Mouse (Mus musculus) C2C12 (cell line): ENCODE data around the gene Scarb1. TPM values are rescaled to one million over a fixed set of nuclear protein-coding genes. Genes with fewer than 3 reads are reported as not detected.
A peak's percentile ranks its signal among the peaks of the same experiment; 100 is the strongest.
"Not testable (repeated sequence)": the region's sequence is repeated elsewhere in the genome, so short reads cannot be mapped to it uniquely, and the experiment has no call there.

Experiments used
- H3K27me3 ChIP-seq: one replicate; pipeline ENCODE4 v1.6.1; 2011; ENCODE audit not compliant: control insufficient read depth, insufficient read depth, insufficient read length
- H3K36me3 ChIP-seq: one replicate; pipeline ENCODE4 v1.6.1; 2011; ENCODE audit not compliant: control insufficient read depth, insufficient read depth
- H3K4me3 ChIP-seq: one replicate; pipeline ENCODE4 v1.5.1; 2011; ENCODE audit warnings: mild to moderate bottlenecking, control low read depth; ENCODE audit not compliant: poor library complexity, insufficient read depth, severe bottlenecking
- H3K79me2 ChIP-seq: one replicate; pipeline ENCODE4 v1.6.1; 2011; ENCODE audit not compliant: control insufficient read depth, insufficient read depth
- H3K79me3 ChIP-seq: one replicate; pipeline ENCODE4 v1.6.1; 2011; ENCODE audit warnings: low read depth, control low read depth
- H3ac ChIP-seq: one replicate; pipeline ENCODE3; 2011; ENCODE audit warnings: low read depth; ENCODE audit not compliant: control insufficient read depth, insufficient read length
- CEBPB ChIP-seq: IDR thresholded peaks from one replicate; pipeline ENCODE4 v1.6.1; 2011; ENCODE audit warnings: low read depth, mild to moderate bottlenecking, control low read depth, moderate library complexity
- CTCF ChIP-seq: IDR thresholded peaks from one replicate; pipeline ENCODE4 v1.5.1; 2011; ENCODE audit not compliant: control insufficient read depth, insufficient read depth, insufficient read length
- FOSL1 ChIP-seq: IDR thresholded peaks from one replicate; pipeline ENCODE4 v1.8.0; 2011; ENCODE audit warnings: mild to moderate bottlenecking, low read length; ENCODE audit not compliant: poor library complexity, insufficient read depth, severe bottlenecking
- MAX ChIP-seq: IDR thresholded peaks from one replicate; pipeline ENCODE4 v1.6.1; 2011; ENCODE audit warnings: mild to moderate bottlenecking, control low read depth
- MYOD1 ChIP-seq: IDR thresholded peaks from one replicate; pipeline ENCODE4 v1.6.1; 2011; ENCODE audit warnings: low read depth; ENCODE audit not compliant: control insufficient read depth, insufficient read length
- MYOG ChIP-seq: IDR thresholded peaks from one replicate; pipeline ENCODE4 v1.6.1; 2011; ENCODE audit not compliant: control insufficient read depth, insufficient read length; ENCODE audit errors: extremely low read depth
- USF1 ChIP-seq: IDR thresholded peaks from one replicate; pipeline ENCODE4 v1.6.1; 2011; ENCODE audit warnings: low read depth, mild to moderate bottlenecking, control low read depth, moderate library complexity
- long read RNA-seq, 2 experiments: library from polyadenylated mRNA; unstranded; transcript quantifications; one replicate each; pipeline ENCODE4 v2.0.0; 2019 to 2020
- polyA plus RNA-seq: library from polyadenylated mRNA; unstranded; fragments of >200 nt; fragmentation: generic; extraction: Trizol; gene quantifications from one replicate; pipeline ENCODE4 v1.2.1, GENCODE M21; 2012; ENCODE audit warnings: missing spikeins

The Scarb1 gene
- 31.4 TPM for polyA plus RNA-seq
- long read RNA-seq, experiment 1, transcript Scarb1-201 (13 exons, 2,521 nt): major isoform, 9 of 12 reads
- long read RNA-seq, experiment 1, partial matches to known transcripts: 0 of 12 reads
- long read RNA-seq, experiment 1, other reads (novel, unspliced or antisense): 1 of 12 reads
- long read RNA-seq, experiment 2, transcript Scarb1-201 (13 exons, 2,521 nt): major isoform, 221 of 292 reads
- long read RNA-seq, experiment 2, transcript Scarb1-202 (12 exons, 2,367 nt): minor isoform, 61 of 292 reads
- long read RNA-seq, experiment 2, partial matches to known transcripts: 1 of 292 reads
- long read RNA-seq, experiment 2, other reads (novel, unspliced or antisense): 6 of 292 reads

DNA sequence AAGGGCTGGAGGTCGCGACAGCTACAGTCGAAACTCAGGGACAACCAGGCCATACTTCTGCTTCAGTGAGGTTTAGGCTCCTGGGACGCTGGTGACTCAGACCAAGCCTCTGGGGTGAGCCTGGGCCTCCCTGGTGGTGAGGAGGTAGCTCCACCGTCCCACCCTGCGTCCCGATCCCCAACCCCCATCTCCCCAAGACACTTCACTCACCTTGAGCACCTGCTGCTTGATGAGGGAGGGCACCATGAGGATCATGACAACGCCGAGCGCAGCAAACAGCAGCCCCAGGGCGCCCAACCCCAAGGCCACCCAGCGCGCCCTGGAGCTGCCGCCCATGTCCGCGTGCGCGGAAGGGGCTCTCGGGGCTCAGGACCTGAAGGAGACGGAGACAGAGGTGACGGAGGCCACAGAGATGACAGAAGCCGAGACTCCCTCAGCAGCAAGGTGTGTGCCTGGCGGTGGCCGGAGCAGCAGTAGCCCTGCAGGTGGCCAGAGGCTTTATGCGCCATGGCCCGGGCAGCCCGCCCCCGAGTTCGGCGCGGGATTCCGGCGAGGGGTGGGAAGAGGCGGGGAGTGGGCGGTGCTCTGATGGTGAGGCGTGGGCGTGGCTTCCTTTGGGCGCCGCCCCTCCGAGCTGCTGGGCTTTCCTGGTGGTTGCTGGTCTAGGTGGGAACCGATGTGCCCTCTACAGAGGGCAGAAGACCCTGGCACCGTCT lies at the start of gene Scarb1:
TSS of gene Scarb1 (minus strand) at position 548 of the 716 bp plus-strand sequence.
- no peaks in the 10 kb centered on the region for H3K36me3 ChIP-seq

DNA sequence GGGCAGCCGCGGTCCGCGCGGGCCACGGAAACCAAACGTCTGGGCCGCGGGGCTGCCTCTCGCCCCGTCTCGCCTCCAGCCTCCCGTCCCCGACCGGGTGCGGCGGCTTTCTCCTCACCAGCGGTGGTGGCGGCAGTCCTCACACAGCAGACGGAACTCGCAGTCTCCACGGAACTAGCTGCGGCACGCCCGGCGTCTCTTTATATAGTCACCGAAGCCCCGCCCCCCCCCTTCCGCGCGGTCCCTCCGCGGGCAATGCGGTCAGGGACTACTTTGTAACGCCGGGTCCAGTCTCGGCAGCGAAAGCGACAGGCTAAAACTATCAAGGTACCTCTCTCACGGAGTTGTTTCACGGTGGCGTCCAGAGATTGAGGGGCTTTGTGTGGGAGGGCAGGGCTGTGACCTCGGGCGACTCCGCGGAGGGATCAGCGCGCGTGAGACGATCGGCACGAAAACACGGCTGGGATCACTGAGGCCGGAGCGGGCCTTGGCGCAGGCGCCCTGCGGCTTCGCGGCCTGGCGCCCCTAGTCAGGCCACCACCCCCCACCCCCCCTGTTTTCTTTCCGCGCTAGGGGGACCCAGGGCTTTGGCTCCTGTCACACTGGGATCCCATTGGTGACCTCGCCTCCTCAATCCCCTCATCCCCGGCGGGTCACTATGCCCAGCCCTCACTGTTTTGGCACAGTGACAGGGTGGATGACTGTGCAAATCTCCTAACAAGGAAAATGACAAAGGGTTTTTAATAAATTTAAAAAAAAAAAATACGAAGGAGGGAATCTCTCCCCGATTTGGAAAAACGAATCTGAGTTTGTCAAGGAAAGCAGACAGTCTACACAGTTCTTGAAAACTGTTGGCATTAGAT lies 48.9 kb upstream of the Scarb1 start, which contains the start of gene Ubc:
TSS of gene Ubc (minus strand) at position 624 of the 863 bp plus-strand sequence.
- no peaks in the 10 kb centered on the region for H3K27me3 ChIP-seq
- peaks cover 44% of the 10 kb centered on the region for H3K79me2 ChIP-seq
- TF ChIP-seq CEBPB: no peak
- TF ChIP-seq USF1: no peak
- TF ChIP-seq CTCF: no peak
- TF ChIP-seq MYOG: no peak
- TF ChIP-seq MYOD1: no peak
- TF ChIP-seq MAX: no peak
- no peak for TF ChIP-seq FOSL1
- H3K4me3 ChIP-seq: peak within 1 kb of the TSS; percentile 90
- H3K36me3 ChIP-seq: peaks cover 25% of the 10 kb centered on the region
- H3K79me3 ChIP-seq: peaks cover 25% of the 10 kb centered on the region
- H3ac ChIP-seq: peak within 1 kb of the TSS; percentile 84

More for the DNA sequence above, at the start of gene Scarb1:
- H3K4me3 ChIP-seq: peak within 1 kb of the TSS; percentile 56
- H3ac ChIP-seq: peak within 1 kb of the TSS; percentile 84
- peaks cover 27% of the 10 kb centered on the region for H3K79me2 ChIP-seq
- H3K79me3 ChIP-seq: peaks cover 3% of the 10 kb centered on the region
- no peaks in the 10 kb centered on the region for H3K27me3 ChIP-seq
- TF ChIP-seq CEBPB: no peak
- TF ChIP-seq CTCF: no peak
- no peak for TF ChIP-seq FOSL1
- no peak for TF ChIP-seq MYOD1
- no peak for TF ChIP-seq MAX
- no peak for TF ChIP-seq MYOG

DNA sequence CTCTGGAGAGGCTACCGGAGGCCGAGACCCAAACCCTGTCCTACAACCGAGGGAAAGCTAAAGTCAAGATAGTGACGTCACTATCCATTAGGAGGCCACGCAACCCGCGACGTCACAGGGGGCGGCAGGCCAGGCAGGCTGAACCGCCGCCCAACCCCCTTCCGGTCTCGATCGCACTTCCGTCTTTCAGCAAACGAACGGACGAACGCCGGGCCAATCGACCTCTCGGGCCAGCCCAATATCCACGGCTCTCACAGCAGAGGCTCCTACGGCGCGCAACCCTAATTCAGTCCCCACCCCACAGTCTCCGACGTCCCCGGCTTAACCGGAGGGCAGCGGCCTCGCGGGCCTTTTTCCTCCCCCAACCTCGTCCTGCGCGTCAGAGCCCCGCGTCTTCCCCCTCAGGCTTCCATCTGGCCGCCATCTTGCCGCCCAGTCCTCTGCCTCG lies 48.3 kb upstream of the Scarb1 start, which contains the start of gene Gm10382:
TSS of gene Gm10382 (plus strand) at position 192 of the 448 bp plus-strand sequence.
- TF ChIP-seq USF1 (no peak), CEBPB (no peak), MAX (no peak), FOSL1 (no peak), MYOG (no peak), CTCF (no peak), MYOD1 (no peak)
- peaks cover 50% of the 10 kb centered on the region for H3K79me2 ChIP-seq
- H3K79me3 ChIP-seq: peaks cover 25% of the 10 kb centered on the region
- peak within 1 kb of the TSS; percentile 84 for H3ac ChIP-seq
- peaks cover 29% of the 10 kb centered on the region for H3K36me3 ChIP-seq
- no peaks in the 10 kb centered on the region for H3K27me3 ChIP-seq
- H3K4me3 ChIP-seq: peak within 1 kb of the TSS; percentile 90

DNA sequence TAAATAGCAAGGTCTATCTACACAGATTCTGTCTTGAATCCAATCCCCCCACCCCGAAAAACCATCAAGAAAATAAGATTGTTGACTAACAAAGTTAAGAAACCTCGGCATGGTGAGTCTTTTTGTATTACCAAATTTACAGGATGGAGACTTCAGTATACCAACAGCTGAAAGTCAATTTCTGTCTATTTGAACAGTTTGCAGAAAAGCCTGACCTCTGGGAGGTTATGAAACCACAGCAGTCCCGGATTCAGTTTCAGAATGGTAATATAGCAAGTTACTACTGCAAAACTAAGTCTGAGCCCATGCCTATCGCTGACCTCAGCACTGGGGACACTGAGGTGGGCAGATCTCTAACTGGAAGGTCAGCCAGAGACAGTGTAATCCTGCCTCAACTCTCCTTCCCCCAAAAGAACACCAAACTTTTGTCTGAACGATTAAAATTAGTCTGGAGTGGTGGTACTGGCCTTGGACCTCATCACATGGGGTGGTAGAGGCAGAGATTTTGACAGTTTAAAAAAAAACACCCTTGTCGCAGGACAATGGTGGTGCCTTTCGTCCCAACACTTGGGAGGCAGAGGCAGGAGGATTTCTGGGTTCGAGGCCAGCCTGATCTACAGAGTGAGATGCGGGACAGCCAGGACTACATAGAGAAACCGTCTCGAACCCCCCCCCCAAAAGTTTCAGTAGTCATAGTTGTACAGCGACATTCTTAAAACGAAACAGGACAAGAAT lies 47.6 kb upstream of the Scarb1 start:
- Histone ChIP-seq H3ac (peak overlapping the region; percentile 84), H3K36me3 (peaks cover 29% of the 10 kb centered on the region), H3K79me2 (peaks cover 53% of the 10 kb centered on the region), H3K79me3 (peaks cover 25% of the 10 kb centered on the region), H3K4me3 (peak overlapping the region; percentile 90), H3K27me3 (no peaks in the 10 kb centered on the region)
- no peak for TF ChIP-seq CTCF
- no peak for TF ChIP-seq MYOG
- no peak for TF ChIP-seq CEBPB
- no peak for TF ChIP-seq USF1
- TF ChIP-seq MYOD1: no peak
- TF ChIP-seq MAX: no peak
- no peak for TF ChIP-seq FOSL1

DNA sequence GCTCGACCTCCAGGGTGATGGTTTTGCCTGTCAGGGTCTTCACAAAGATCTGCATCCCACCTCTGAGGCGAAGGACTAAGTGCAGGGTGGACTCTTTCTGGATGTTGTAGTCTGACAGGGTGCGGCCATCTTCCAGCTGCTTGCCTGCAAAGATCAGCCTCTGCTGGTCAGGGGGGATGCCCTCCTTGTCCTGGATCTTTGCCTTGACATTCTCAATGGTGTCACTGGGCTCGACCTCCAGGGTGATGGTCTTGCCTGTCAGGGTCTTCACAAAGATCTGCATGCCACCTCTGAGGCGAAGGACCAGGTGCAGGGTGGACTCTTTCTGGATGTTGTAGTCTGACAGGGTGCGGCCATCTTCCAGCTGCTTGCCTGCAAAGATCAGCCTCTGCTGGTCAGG lies 46.4 kb upstream of the Scarb1 start:
- not testable (repeated sequence) for H3K4me3 ChIP-seq

More for the DNA sequence above, 46.4 kb upstream of the Scarb1 start:
- Histone ChIP-seq H3K79me2 (peaks cover 53% of the 10 kb centered on the region), H3K36me3 (peaks cover 29% of the 10 kb centered on the region), H3K79me3 (peaks cover 25% of the 10 kb centered on the region)
- H3ac ChIP-seq, H3K27me3 ChIP-seq: not testable (repeated sequence)
